In the genomic region with DNA sequence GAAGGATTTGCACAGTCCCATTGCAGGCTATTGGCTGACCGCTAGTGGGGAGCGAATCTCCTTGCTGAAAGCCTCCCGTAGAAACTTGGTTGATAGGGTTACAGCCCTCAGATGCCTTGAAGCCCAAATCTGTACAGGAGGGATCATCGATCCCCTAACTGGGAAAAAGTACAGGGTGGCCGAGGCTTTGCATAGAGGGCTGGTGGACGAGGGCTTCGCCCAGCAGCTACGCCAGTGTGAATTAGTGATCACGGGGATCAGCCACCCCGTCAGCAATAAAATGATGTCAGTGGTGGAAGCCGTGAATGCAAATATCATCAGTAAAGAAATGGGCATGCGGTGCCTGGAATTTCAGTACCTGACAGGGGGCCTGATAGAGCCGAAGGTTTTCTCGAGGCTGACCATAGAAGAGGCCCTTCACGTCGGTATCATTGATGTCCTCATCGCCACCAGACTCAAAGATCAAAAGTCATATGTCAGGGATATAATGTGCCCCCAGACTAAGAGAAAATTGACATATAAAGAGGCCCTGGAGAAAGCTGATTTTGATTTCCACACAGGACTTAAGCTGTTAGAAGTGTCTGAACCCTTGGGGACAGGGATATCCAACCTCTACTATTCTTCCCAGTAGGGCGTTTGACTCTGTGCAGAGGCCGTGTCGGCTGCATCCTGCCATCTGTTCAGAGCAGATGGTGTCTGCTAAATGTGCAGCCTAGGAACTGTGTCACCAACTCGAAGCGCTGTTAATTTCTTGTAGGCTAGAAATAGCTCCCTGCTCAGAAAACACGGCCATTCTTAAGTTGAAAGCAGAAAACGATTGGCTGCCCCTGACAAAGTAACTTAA, we compare ENCODE assay signal across 11 mouse cellular contexts.
DNase-seq lines count a peak whose midpoint lies in the region; ATAC-seq and TF ChIP-seq lines count a peak whose summit lies in the region.
"Had no signal": no experiment of that assay in that cellular context is flagged by ENCODE, and none has a peak within 500 bp of the region (broad histone marks: within the 10 kb centered on the region; RNA-seq: fewer than 3 reads in every experiment).

No protein-coding gene starts in this region.

- H3K4me3 ChIP-seq in embryonic facial prominence, embryonic 11.5 days (ENCODE audit: low read depth, low read length) = no peak overlapping the region
- H3K4me3 ChIP-seq in embryonic facial prominence, embryonic 10.5 days = no peak overlapping the region
- no peak overlapping the region for H3K4me3 ChIP-seq in neural tube, embryonic 14.5 days (ENCODE audit: low read depth, low read length)
- no peak overlapping the region for H3K4me3 ChIP-seq in stomach, postnatal 0 days (ENCODE audit: low read depth, low read length)
- H3K4me3 ChIP-seq: embryonic facial prominence, embryonic 12.5 days; heart, embryonic 13.5 days; stomach, embryonic 15.5 days had no signal

- no peaks in the 10 kb centered on the region; the same call in 1 of the 2 replicates for H3K36me3 ChIP-seq in embryonic facial prominence, embryonic 11.5 days (replicated peaks; ENCODE audit: control insufficient read depth, insufficient read depth, low read depth, low read length)
- H3K36me3 ChIP-seq in embryonic facial prominence, embryonic 10.5 days (replicated peaks) = peaks cover 50% of the 10 kb centered on the region
- peaks cover 31% of the 10 kb centered on the region for H3K36me3 ChIP-seq in neural tube, embryonic 14.5 days (ENCODE audit: control insufficient read depth, insufficient read depth, low read length)
- peaks cover 17% of the 10 kb centered on the region for H3K36me3 ChIP-seq in stomach, postnatal 0 days (ENCODE audit: control insufficient read depth, insufficient read depth, low read length)

- DNase-seq in embryonic facial prominence, embryonic 11.5 days (ENCODE audit: low spot score) = no peak
- DNase-seq in embryonic facial prominence, embryonic 10.5 days (ENCODE audit: low spot score) = no peak
- peak; percentile 50 for DNase-seq in embryo, embryonic 10.5 days (ENCODE audit: low spot score)
- DNase-seq in left cerebral cortex, adult 11 months (ENCODE audit: low spot score) = peak; percentile 47
- DNase-seq in testis, postnatal 14 days (ENCODE audit: low spot score) = no peak
- DNase-seq in stomach, postnatal 0 days (ENCODE audit: low spot score) = no peak
- no peak for DNase-seq in lung, postnatal 4 days

- ATAC-seq in embryonic facial prominence, embryonic 11.5 days (replicated peaks; ENCODE audit: insufficient number of reproducible peaks, low FRiP score, low TSS enrichment, low read depth) = peak; percentile 69
- peak; percentile 78 for ATAC-seq in neural tube, embryonic 14.5 days (ENCODE audit: low read depth)
- no peak for ATAC-seq in stomach, postnatal 0 days (ENCODE audit: low FRiP score, low TSS enrichment)

- no peak for TF ChIP-seq CTCF in stomach, postnatal 0 days (IDR thresholded peaks at IDR 0.05; ENCODE audit: low read depth)

- no peak overlapping the region for H3K4me2 ChIP-seq in embryonic facial prominence, embryonic 11.5 days (ENCODE audit: low read depth, low read length)
- H3K4me2 ChIP-seq in neural tube, embryonic 14.5 days (ENCODE audit: low read depth, low read length) = no peak overlapping the region
- no peak overlapping the region for H3K4me2 ChIP-seq in stomach, postnatal 0 days (replicated peaks; ENCODE audit: low read depth)
- H3K4me2 ChIP-seq: embryonic facial prominence, embryonic 12.5 days; heart, embryonic 13.5 days; stomach, embryonic 15.5 days had no signal

- no peaks in the 10 kb centered on the region for H3K4me1 ChIP-seq in embryonic facial prominence, embryonic 11.5 days (ENCODE audit: control insufficient read depth, insufficient read depth, low read length)
- H3K4me1 ChIP-seq in embryonic facial prominence, embryonic 10.5 days = 0 out of 2 replicates have a peak, but pooled peaks cover 3% of the 10 kb centered on the region
- peaks cover 11% of the 10 kb centered on the region; the same call in 1 of the 2 replicates for H3K4me1 ChIP-seq in neural tube, embryonic 14.5 days (ENCODE audit: control insufficient read depth, insufficient read depth, low read length)
- no peaks in the 10 kb centered on the region for H3K4me1 ChIP-seq in stomach, postnatal 0 days (replicated peaks; ENCODE audit: control insufficient read depth, insufficient read depth)
- H3K4me1 ChIP-seq: embryonic facial prominence, embryonic 12.5 days; stomach, embryonic 15.5 days had no signal

- no peaks in the 10 kb centered on the region for H3K9me3 ChIP-seq in embryonic facial prominence, embryonic 11.5 days (replicated peaks; ENCODE audit: control insufficient read depth, low read length)
- H3K9me3 ChIP-seq in embryonic facial prominence, embryonic 10.5 days = no peaks in the 10 kb centered on the region
- H3K9me3 ChIP-seq in neural tube, embryonic 14.5 days (ENCODE audit: control insufficient read depth, low read length) = no peaks in the 10 kb centered on the region
- H3K9me3 ChIP-seq in stomach, postnatal 0 days (ENCODE audit: control insufficient read depth, low read length) = no peaks in the 10 kb centered on the region
- H3K9me3 ChIP-seq: embryonic facial prominence, embryonic 12.5 days; heart, embryonic 13.5 days; stomach, embryonic 15.5 days had no signal

- WGBS in embryonic facial prominence, embryonic 11.5 days = 84% methylated on average over 24 of the region's 24 CpGs
- WGBS in embryonic facial prominence, embryonic 10.5 days = 88% methylated on average over 24 of the region's 24 CpGs
- WGBS in neural tube, embryonic 14.5 days = 42% methylated on average over 24 of the region's 24 CpGs
- 90% methylated on average over 24 of the region's 24 CpGs for WGBS in stomach, postnatal 0 days

- H3K27ac ChIP-seq in embryonic facial prominence, embryonic 11.5 days (replicated peaks; ENCODE audit: low read depth, low read length) = no peak overlapping the region
- no peak overlapping the region for H3K27ac ChIP-seq in embryonic facial prominence, embryonic 10.5 days (replicated peaks)
- 0 out of 2 replicates have a peak overlapping the region, but pooled peaks have one; percentile 39 for H3K27ac ChIP-seq in neural tube, embryonic 14.5 days (ENCODE audit: low read depth, low read length)
- no peak overlapping the region for H3K27ac ChIP-seq in stomach, postnatal 0 days (replicated peaks)
- H3K27ac ChIP-seq: embryonic facial prominence, embryonic 12.5 days; heart, embryonic 13.5 days; stomach, embryonic 15.5 days had no signal

- TF ChIP-seq EP300 in stomach, postnatal 0 days (optimal IDR thresholded peaks at IDR 0.05) = no peak

- H3K9ac ChIP-seq in embryonic facial prominence, embryonic 11.5 days (replicated peaks; ENCODE audit: low read length) = no peak overlapping the region
- H3K9ac ChIP-seq in neural tube, embryonic 14.5 days (replicated peaks; ENCODE audit: low read depth, low read length) = no peak overlapping the region
- no peak overlapping the region for H3K9ac ChIP-seq in stomach, postnatal 0 days (ENCODE audit: low read length)
- H3K9ac ChIP-seq: embryonic facial prominence, embryonic 12.5 days; heart, embryonic 13.5 days; stomach, embryonic 15.5 days had no signal

- no peaks in the 10 kb centered on the region for H3K27me3 ChIP-seq in embryonic facial prominence, embryonic 11.5 days (ENCODE audit: control insufficient read depth, insufficient read depth, low read length)
- no peaks in the 10 kb centered on the region for H3K27me3 ChIP-seq in embryonic facial prominence, embryonic 10.5 days (replicated peaks; ENCODE audit: low read depth, poor library complexity, severe bottlenecking)
- no peaks in the 10 kb centered on the region for H3K27me3 ChIP-seq in neural tube, embryonic 14.5 days (ENCODE audit: control insufficient read depth, insufficient read depth, low read length)
- H3K27me3 ChIP-seq in stomach, postnatal 0 days (ENCODE audit: control insufficient read depth, insufficient read depth, low read length) = no peaks in the 10 kb centered on the region
- H3K27me3 ChIP-seq: embryonic facial prominence, embryonic 12.5 days; heart, embryonic 13.5 days; stomach, embryonic 15.5 days had no signal

Comparison
In these comparisons a context has a peak if more than half of its experiments do, and no peak if none do; other contexts are left out.
1. DNase-seq: peak in embryo, embryonic 10.5 days (single experiment) and left cerebral cortex, adult 11 months (single experiment); none in embryonic facial prominence, embryonic 11.5 days (single experiment), embryonic facial prominence, embryonic 10.5 days (single experiment), testis, postnatal 14 days (single experiment), stomach, postnatal 0 days (single experiment) and lung, postnatal 4 days (0 of 2).